Mouse (Mus musculus) hindbrain, embryonic 15.5 days (tissue): ENCODE measurements around the gene Cnnm2. TPM values are rescaled to one million over a fixed set of nuclear protein-coding genes. Genes with fewer than 3 reads are reported as not detected.

Experiments used
- ATAC-seq: fragments of 200-750 bp; cut with Nextera tagmentation; 2 replicates; pipeline ENCODE4 v1.8.0; 2017; ENCODE audit warnings: low read depth, moderate number of reproducible peaks, moderate TSS enrichment; ENCODE audit not compliant: low FRiP score
- H3K27ac ChIP-seq: fragments of 300-500 bp; sonication (generic); replicated peaks from 2 replicates; pipeline ENCODE4 v1.5.1; 2015; ENCODE audit warnings: mild to moderate bottlenecking, inconsistent platforms
- H3K27me3 ChIP-seq: fragments of 300-500 bp; sonication (generic); 2 replicates; pipeline ENCODE4 v1.6.1; 2015; ENCODE audit warnings: control low read depth, inconsistent platforms
- H3K36me3 ChIP-seq: fragments of 300-500 bp; sonication (generic); 2 replicates; pipeline ENCODE4 v1.6.1; 2015; ENCODE audit warnings: control low read depth, inconsistent platforms
- H3K4me1 ChIP-seq: fragments of 300-500 bp; sonication (generic); replicated peaks from 2 replicates; pipeline ENCODE4 v1.6.1; 2015; ENCODE audit warnings: control low read depth, inconsistent platforms
- H3K4me2 ChIP-seq: fragments of 300-500 bp; sonication (generic); 2 replicates; pipeline ENCODE4 v1.6.1; 2015; ENCODE audit warnings: moderate library complexity, mild to moderate bottlenecking, inconsistent platforms
- H3K4me3 ChIP-seq: fragments of 300-500 bp; sonication (generic); 2 replicates; pipeline ENCODE4 v1.5.1; 2015; ENCODE audit warnings: mild to moderate bottlenecking, inconsistent platforms
- H3K9ac ChIP-seq: fragments of 300-500 bp; sonication (generic); 2 replicates; pipeline ENCODE4 v1.6.1; 2015; ENCODE audit warnings: inconsistent platforms
- H3K9me3 ChIP-seq: fragments of 300-500 bp; sonication (generic); 2 replicates; pipeline ENCODE4 v1.6.1; 2016; ENCODE audit warnings: control low read depth, inconsistent platforms
- WGBS: fragments of 180-500 bp; shearing (Covaris S2); methylation state at CpG from one replicate; pipeline ENCODE4 v1.1.7; 2015; 5-methylcytosine and 5-hydroxymethylcytosine counted together
- polyA plus RNA-seq: library from polyadenylated mRNA; unstranded; fragments of >200 nt; fragmentation: Nextera tagmentation; extraction: Ambion mirVana; gene quantifications from 2 replicates; pipeline ENCODE4 v1.2.1, GENCODE M21; 2015

Cnnm2 gene
- polyA plus RNA-seq, 1 experiment from 2014 or later: 8.6 TPM

DNA sequence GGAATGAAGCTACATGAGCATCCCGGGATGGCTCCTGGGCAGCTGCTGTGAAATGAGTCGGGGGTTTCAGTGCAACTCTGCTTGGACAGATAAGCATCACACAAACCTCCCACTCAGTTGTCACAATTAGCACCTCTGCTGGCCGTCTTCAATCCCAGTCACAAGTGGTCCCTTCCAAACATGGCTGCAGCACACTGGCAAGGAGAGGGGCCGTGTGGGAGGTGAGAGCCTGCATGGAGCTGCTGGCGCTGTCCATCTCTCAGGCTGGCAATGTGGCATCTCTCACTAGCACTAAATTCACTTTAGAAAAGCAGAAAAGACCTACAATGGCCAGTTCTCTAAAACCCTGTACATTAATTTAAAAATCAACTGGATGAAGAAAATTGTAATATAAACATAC is 136.8 kb downstream of the Cnnm2 start:
- WGBS: 86% methylated on average over 5 of the region's 5 CpGs
- ATAC-seq: no peak
- Histone ChIP-seq H3K27ac (no peak overlapping the region), H3K27me3 (no peaks in the 10 kb centered on the region), H3K36me3 (peaks cover 17% of the 10 kb centered on the region), H3K4me1 (no peaks in the 10 kb centered on the region), H3K4me3 (no peak overlapping the region), H3K9me3 (no peaks in the 10 kb centered on the region), H3K9ac (no peak overlapping the region), H3K4me2 (no peak overlapping the region)

- Histone ChIP-seq H3K9ac (no peak overlapping the region), H3K4me1 (no peaks in the 10 kb centered on the region), H3K4me3 (no peak overlapping the region), H3K27me3 (no peaks in the 10 kb centered on the region), H3K27ac (no peak overlapping the region), H3K4me2 (no peak overlapping the region), H3K9me3 (no peaks in the 10 kb centered on the region), H3K36me3 (peaks cover 16% of the 10 kb centered on the region)
- WGBS: 57% methylated on average over 5 of the region's 5 CpGs
- ATAC-seq: no peak
Measured at GRCm38 (mm10) chr19:46899306-46899705, 137.9 kb downstream of the Cnnm2 start.

DNA sequence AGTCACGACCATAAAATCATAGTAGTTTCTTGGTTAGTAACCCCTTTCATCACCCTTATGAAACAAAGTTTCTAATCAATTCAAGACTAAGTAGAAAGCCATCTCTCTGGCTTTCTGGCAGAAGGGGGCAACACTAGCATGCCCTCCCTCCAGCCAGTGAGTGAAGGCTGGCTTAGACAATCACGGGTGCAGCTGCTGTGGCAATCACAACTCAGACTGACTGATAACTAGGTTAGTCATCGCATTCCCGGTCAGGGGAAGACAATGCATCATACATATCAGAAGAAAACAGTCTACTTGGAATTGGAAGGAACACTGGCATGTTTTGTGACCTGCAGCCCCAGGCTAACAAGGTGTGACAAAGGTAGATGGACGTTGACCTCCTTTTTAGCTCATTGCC is 138.5 kb downstream of the Cnnm2 start:
- Histone ChIP-seq H3K9ac (no peak overlapping the region), H3K4me1 (no peaks in the 10 kb centered on the region), H3K36me3 (peaks cover 14% of the 10 kb centered on the region), H3K9me3 (no peaks in the 10 kb centered on the region), H3K4me3 (no peak overlapping the region), H3K4me2 (no peak overlapping the region), H3K27ac (no peak overlapping the region), H3K27me3 (no peaks in the 10 kb centered on the region)
- 81% methylated on average over 5 of the region's 5 CpGs for WGBS
- ATAC-seq: no peak

DNA sequence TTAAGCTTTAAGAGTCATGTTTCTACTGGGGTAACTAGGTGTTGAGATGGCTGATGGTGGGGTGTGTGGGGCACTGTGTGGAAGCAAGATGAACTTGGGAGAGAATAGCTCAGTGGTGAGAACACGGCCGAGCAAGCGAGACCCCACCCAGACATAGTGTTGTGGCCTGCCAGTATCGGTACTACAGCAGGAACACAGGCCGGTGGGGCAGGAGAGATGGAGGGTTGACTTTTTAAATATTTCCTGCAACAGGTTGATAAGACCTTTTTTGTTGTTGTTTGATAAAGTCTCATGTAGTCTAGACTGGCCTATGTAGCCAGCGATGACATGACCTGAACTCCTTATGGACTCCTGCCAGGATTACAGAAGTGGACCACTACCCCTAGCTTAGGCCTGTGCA is 139.4 kb downstream of the Cnnm2 start:
- no peak for ATAC-seq
- no peaks in the 10 kb centered on the region for H3K9me3 ChIP-seq

DNA sequence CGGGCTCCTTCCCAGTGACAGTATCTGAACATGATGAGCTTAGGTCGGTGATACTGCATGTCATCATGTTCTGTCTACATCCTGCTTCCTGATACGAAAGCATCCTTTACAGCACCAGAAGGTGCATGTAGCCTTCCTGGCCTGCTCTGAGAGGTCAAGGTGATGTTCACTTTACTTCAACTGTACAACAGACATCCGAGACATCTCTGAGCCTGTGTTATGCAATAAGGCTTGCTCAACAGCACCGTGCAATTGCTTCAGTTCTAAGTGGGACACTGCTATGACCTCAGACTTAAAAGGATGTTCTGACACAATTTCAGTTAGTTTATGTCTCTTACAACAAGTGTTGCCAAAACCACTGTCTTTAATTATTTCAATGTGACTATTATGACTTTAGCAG is 139.9 kb downstream of the Cnnm2 start:
- Histone ChIP-seq H3K9ac (no peak overlapping the region), H3K27ac (no peak overlapping the region), H3K4me1 (no peaks in the 10 kb centered on the region), H3K36me3 (peaks cover 14% of the 10 kb centered on the region), H3K9me3 (no peaks in the 10 kb centered on the region), H3K4me3 (no peak overlapping the region), H3K4me2 (no peak overlapping the region), H3K27me3 (no peaks in the 10 kb centered on the region)
- ATAC-seq: no peak
- WGBS: 91% methylated on average over 5 of the region's 5 CpGs

More for the DNA sequence above, 139.4 kb downstream of the Cnnm2 start:
- Histone ChIP-seq H3K4me3 (no peak overlapping the region), H3K27me3 (no peaks in the 10 kb centered on the region), H3K27ac (no peak overlapping the region), H3K36me3 (peaks cover 14% of the 10 kb centered on the region), H3K4me2 (no peak overlapping the region), H3K9ac (no peak overlapping the region), H3K4me1 (no peaks in the 10 kb centered on the region)
- 96% methylated on average over 6 of the region's 6 CpGs for WGBS

- Histone ChIP-seq H3K4me2 (no peak overlapping the region), H3K4me3 (no peak overlapping the region), H3K9me3 (no peaks in the 10 kb centered on the region), H3K4me1 (no peaks in the 10 kb centered on the region), H3K27me3 (no peaks in the 10 kb centered on the region), H3K36me3 (peaks cover under 1% of the 10 kb centered on the region), H3K27ac (no peak overlapping the region), H3K9ac (no peak overlapping the region)
- no peak for ATAC-seq
- 95% methylated on average over 5 of the region's 5 CpGs for WGBS
Measured at GRCm38 (mm10) chr19:46903379-46903778, 142.0 kb downstream of the Cnnm2 start.

- no peaks in the 10 kb centered on the region for H3K9me3 ChIP-seq
- no peak overlapping the region for H3K4me2 ChIP-seq
- no peak overlapping the region for H3K4me3 ChIP-seq
- WGBS: 90% methylated on average over 1 of the region's 1 CpGs
- no peak overlapping the region for H3K27ac ChIP-seq
- no peak for ATAC-seq
- no peaks in the 10 kb centered on the region for H3K36me3 ChIP-seq
- H3K4me1 ChIP-seq: no peaks in the 10 kb centered on the region
- H3K27me3 ChIP-seq: no peaks in the 10 kb centered on the region
- H3K9ac ChIP-seq: no peak overlapping the region
Measured at GRCm38 (mm10) chr19:46904907-46905306, 143.5 kb downstream of the Cnnm2 start.

DNA sequence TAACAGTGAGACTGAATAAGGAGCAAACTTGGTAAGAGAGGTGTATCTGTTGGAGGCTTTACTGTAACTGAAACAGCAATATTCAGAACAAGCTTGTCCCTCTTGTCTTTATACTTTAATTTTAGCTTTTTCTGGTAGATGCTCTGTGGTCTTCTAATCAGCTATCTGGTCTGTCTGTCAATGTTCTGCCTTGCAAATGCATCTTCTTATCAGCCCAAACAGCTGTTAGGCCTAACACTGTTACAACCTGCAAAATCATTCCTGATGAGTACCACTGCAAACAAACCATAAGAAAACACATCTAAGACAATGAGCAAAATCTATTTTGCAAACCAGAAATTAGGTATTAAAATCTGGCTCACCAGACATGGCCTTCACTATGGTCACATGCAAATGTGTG is 144.0 kb downstream of the Cnnm2 start:
- Histone ChIP-seq H3K9ac (no peak overlapping the region), H3K4me3 (no peak overlapping the region), H3K4me2 (no peak overlapping the region), H3K27ac (no peak overlapping the region), H3K27me3 (no peaks in the 10 kb centered on the region), H3K4me1 (no peaks in the 10 kb centered on the region), H3K9me3 (no peaks in the 10 kb centered on the region), H3K36me3 (no peaks in the 10 kb centered on the region)
- no peak for ATAC-seq

DNA sequence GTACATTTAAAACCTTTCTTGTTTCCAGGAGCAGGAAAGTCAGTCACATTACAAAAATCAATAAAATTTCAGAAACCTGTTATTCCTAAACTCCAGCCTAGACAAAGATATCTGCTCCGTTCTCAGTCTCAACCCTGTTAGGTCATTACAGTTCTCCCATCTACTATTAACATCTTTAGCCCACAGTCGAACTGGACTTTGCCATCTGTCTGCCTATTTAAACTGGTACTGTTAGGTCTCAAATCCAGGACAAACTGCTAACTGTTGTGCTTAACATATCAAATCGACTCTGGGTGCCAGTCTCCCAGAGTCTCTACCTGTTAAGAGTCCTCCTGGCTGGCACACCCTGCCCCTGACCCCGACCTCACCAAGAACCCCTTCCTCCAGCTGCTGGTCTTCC is 144.6 kb downstream of the Cnnm2 start:
- H3K4me2 ChIP-seq: no peak overlapping the region
- H3K27ac ChIP-seq: no peak overlapping the region
- WGBS: 89% methylated on average over 4 of the region's 4 CpGs
- H3K4me1 ChIP-seq: no peaks in the 10 kb centered on the region
- H3K9me3 ChIP-seq: no peaks in the 10 kb centered on the region
- H3K9ac ChIP-seq: no peak overlapping the region
- no peak for ATAC-seq
- no peaks in the 10 kb centered on the region for H3K36me3 ChIP-seq
- H3K4me3 ChIP-seq: no peak overlapping the region
- no peaks in the 10 kb centered on the region for H3K27me3 ChIP-seq

DNA sequence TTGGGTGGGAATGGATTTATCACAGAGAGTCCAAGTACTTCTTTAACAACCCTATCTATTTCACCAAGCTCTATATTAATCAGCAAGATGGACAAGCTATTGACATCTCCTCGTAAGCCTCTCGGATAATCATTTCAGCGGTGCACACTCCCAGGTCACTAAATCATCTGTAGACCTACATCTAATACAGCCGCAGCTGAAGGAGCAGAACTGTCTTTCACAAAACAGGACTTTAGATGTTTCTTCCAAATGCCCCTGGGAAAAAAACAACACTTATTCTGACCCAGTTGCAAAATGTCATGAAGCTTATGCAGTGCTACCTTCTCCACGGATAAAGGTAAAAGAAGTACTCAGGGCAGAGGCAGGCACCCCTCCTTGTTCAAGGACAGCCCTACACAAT is 146.8 kb downstream of the Cnnm2 start:
- Histone ChIP-seq H3K36me3 (no peaks in the 10 kb centered on the region), H3K4me3 (no peak overlapping the region), H3K27ac (no peak overlapping the region), H3K27me3 (no peaks in the 10 kb centered on the region), H3K4me2 (no peak overlapping the region), H3K4me1 (no peaks in the 10 kb centered on the region), H3K9me3 (no peaks in the 10 kb centered on the region), H3K9ac (no peak overlapping the region)
- ATAC-seq: no peak
- WGBS: 77% methylated on average over 5 of the region's 5 CpGs

DNA sequence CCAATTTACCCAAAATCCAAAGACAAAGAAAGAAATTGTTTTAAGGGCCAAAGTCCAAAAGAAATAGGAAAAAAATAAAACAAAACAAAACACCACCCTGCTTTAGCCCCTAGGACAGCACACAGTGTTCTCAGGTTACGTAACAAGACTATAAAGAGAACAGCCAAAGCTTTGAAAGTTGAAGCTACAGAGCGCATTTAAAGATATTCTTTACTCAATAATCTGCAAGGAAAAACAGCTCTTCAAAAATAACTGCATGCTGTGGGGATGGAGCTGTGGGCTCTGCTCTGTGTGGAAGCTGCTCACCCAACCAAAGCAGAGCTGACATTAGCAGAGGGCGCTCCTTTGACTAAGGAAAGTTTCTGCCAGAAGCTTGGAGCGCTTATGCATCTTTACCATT is 147.6 kb downstream of the Cnnm2 start:
- H3K36me3 ChIP-seq: no peaks in the 10 kb centered on the region
- 52% methylated on average over 4 of the region's 4 CpGs for WGBS
- no peak overlapping the region for H3K4me3 ChIP-seq
- no peak overlapping the region for H3K9ac ChIP-seq
- no peak for ATAC-seq
- H3K4me1 ChIP-seq: no peaks in the 10 kb centered on the region
- no peaks in the 10 kb centered on the region for H3K27me3 ChIP-seq
- no peaks in the 10 kb centered on the region for H3K9me3 ChIP-seq
- no peak overlapping the region for H3K4me2 ChIP-seq
- H3K27ac ChIP-seq: no peak overlapping the region

GRCm38 (mm10) chr19:46911492-46911891 is 150.1 kb downstream of the Cnnm2 start:
- Histone ChIP-seq H3K4me2 (no peak overlapping the region), H3K9me3 (no peaks in the 10 kb centered on the region), H3K9ac (no peak overlapping the region), H3K4me3 (no peak overlapping the region), H3K27ac (no peak overlapping the region), H3K4me1 (no peaks in the 10 kb centered on the region), H3K36me3 (no peaks in the 10 kb centered on the region), H3K27me3 (no peaks in the 10 kb centered on the region)
- 91% methylated on average over 3 of the region's 3 CpGs for WGBS
- ATAC-seq: no peak

GRCm38 (mm10) chr19:46913626-46914025 is 152.2 kb downstream of the Cnnm2 start:
- no peak for ATAC-seq
- Histone ChIP-seq H3K36me3 (no peaks in the 10 kb centered on the region), H3K27me3 (no peaks in the 10 kb centered on the region), H3K27ac (no peak overlapping the region), H3K4me2 (no peak overlapping the region), H3K4me1 (no peaks in the 10 kb centered on the region), H3K4me3 (no peak overlapping the region), H3K9ac (no peak overlapping the region), H3K9me3 (no peaks in the 10 kb centered on the region)
- WGBS: 91% methylated on average over 11 of the region's 11 CpGs
